Comparison of ENCODE assay signal across 26 mouse cellular contexts in genomic region chr17:11885601-11886000, GRCm38 (mm10).
"Had no signal": no experiment of that assay in that cellular context is flagged by ENCODE, and none has a peak within 500 bp of the region (broad histone marks: within the 10 kb centered on the region; RNA-seq: fewer than 3 reads in every experiment).

No protein-coding gene starts in this region.

- DNase-seq: gastrocnemius, adult 2 months; gastrocnemius, postnatal 10 days; gastrocnemius, postnatal 25 days; heart, postnatal 10 days; heart, postnatal 4 days; kidney, adult 18-20 months; kidney, adult 8-10 months; kidney, postnatal 10 days; kidney, postnatal 25 days; kidney, postnatal 4 days; liver; liver, embryonic 13.5 days; liver, postnatal 0 days had no signal

- H3K9me3 ChIP-seq: heart, embryonic 12.5 days; hindbrain, embryonic 10.5 days; hindbrain, embryonic 12.5 days; intestine, embryonic 15.5 days; limb, embryonic 10.5 days; limb, embryonic 12.5 days; liver, embryonic 13.5 days; liver, embryonic 15.5 days had no signal

- H3K27me3 ChIP-seq: heart, embryonic 12.5 days; hindbrain, embryonic 12.5 days; intestine, embryonic 15.5 days; limb, embryonic 12.5 days; liver, embryonic 13.5 days; liver, embryonic 15.5 days had no signal

- ATAC-seq: hindbrain, embryonic 16.5 days; inflammation-experienced regulatory T-cells, adult 6 months; intestine, embryonic 15.5 days; intestine, postnatal 0 days; liver, postnatal 0 days had no signal

- H3K4me1 ChIP-seq: heart, embryonic 12.5 days; hindbrain, embryonic 10.5 days; hindbrain, embryonic 12.5 days; intestine, embryonic 15.5 days; limb, embryonic 10.5 days; limb, embryonic 12.5 days; liver, embryonic 13.5 days; liver, embryonic 15.5 days had no signal

- H3K4me3 ChIP-seq: gastrocnemius, adult 2 months; heart, embryonic 12.5 days; hindbrain, embryonic 10.5 days; hindbrain, embryonic 12.5 days; intestine, embryonic 15.5 days; layer of hippocampus, adult 2 months; left cerebral cortex, adult 2 months; limb, embryonic 10.5 days; limb, embryonic 12.5 days; liver, embryonic 13.5 days; liver, embryonic 15.5 days had no signal

- H3K36me3 ChIP-seq: heart, embryonic 12.5 days; hindbrain, embryonic 10.5 days; hindbrain, embryonic 12.5 days; intestine, embryonic 15.5 days; limb, embryonic 10.5 days; limb, embryonic 12.5 days; liver, embryonic 13.5 days; liver, embryonic 15.5 days had no signal

- H3K27ac ChIP-seq: gastrocnemius, adult 2 months; hindbrain, embryonic 10.5 days; hindbrain, embryonic 12.5 days; hindbrain, embryonic 14.5 days; intestine, embryonic 15.5 days; layer of hippocampus, adult 2 months; left cerebral cortex, adult 2 months; limb, embryonic 10.5 days; limb, embryonic 12.5 days; liver, embryonic 13.5 days; liver, embryonic 15.5 days had no signal
